Mouse (Mus musculus): Measurements from ENCODE around the gene Gm8978.
"Not testable (repeated sequence)": the region's sequence is repeated elsewhere in the genome, so short reads cannot be mapped to it uniquely, and the experiment has no call there.

Gene Gm8978

GRCm38 (mm10) chr19:33625152-33625551 is at the start of gene Gm8978:
Gene Gm8978 (minus strand): TSS chr19:33625252.
- not testable (repeated sequence) for DNase-seq

- peak; percentile 58 for DNase-seq
These were observed 35.3 kb downstream of the Gm8978 start for GRCm38 (mm10) chr19:33589626-33590302.

- DNase-seq = not testable (repeated sequence)
These were observed 56.5 kb downstream of the Gm8978 start for GRCm38 (mm10) chr19:33568551-33568950.
